Mouse (Mus musculus) lung, embryonic 14.5 days (tissue): ENCODE results near the gene Rnf215. TPM values are rescaled to one million over a fixed set of nuclear protein-coding genes. Genes with fewer than 3 reads are reported as not detected.
"Not testable (repeated sequence)": the region's sequence is repeated elsewhere in the genome, so short reads cannot be mapped to it uniquely, and the experiment has no call there.

Experiments
- ATAC-seq: fragments of 200-750 bp; cut with Nextera tagmentation; 2 replicates; pipeline ENCODE4 v1.8.0; 2017; ENCODE audit warnings: mild to moderate bottlenecking, moderate TSS enrichment, moderate library complexity; ENCODE audit not compliant: insufficient read depth
- DNase-seq: peaks from one replicate; pipeline ENCODE4 v3.0.0-alpha.2; 2015
- H3K27ac ChIP-seq: fragments of 300-500 bp; sonication (generic); 2 replicates; pipeline ENCODE4 v1.5.1; 2014; ENCODE audit warnings: low read depth, mild to moderate bottlenecking, moderate library complexity
- H3K27me3 ChIP-seq: fragments of 300-500 bp; sonication (generic); 2 replicates; pipeline ENCODE4 v1.6.1; 2014; ENCODE audit warnings: low read length, control low read depth; ENCODE audit not compliant: insufficient read depth
- H3K36me3 ChIP-seq: fragments of 300-500 bp; sonication (generic); 2 replicates; pipeline ENCODE4 v1.6.1; 2014; ENCODE audit warnings: control low read depth; ENCODE audit not compliant: insufficient read depth
- H3K4me1 ChIP-seq: fragments of 300-500 bp; sonication (generic); 2 replicates; pipeline ENCODE4 v1.6.1; 2014; ENCODE audit warnings: antibody characterized with exemption, control low read depth; ENCODE audit not compliant: insufficient read depth
- H3K4me2 ChIP-seq: fragments of 300-500 bp; sonication (generic); 2 replicates; pipeline ENCODE4 v1.6.1; 2014; ENCODE audit warnings: mild to moderate bottlenecking
- H3K4me3 ChIP-seq: fragments of 300-500 bp; sonication (generic); 2 replicates; pipeline ENCODE4 v1.5.1; 2014; ENCODE audit warnings: low read depth, low read length
- H3K9ac ChIP-seq: fragments of 300-500 bp; sonication (generic); 2 replicates; pipeline ENCODE4 v1.6.1; 2014
- H3K9me3 ChIP-seq: fragments of 300-500 bp; sonication (generic); 2 replicates; pipeline ENCODE4 v1.6.1; 2016; ENCODE audit warnings: low read depth, low read length, control low read depth
- CTCF ChIP-seq: IDR thresholded peaks from 2 replicates; pipeline ENCODE4 v1.5.1; 2016; ENCODE audit warnings: antibody characterized with exemption, low read depth
- WGBS: fragments of 180-500 bp; shearing (Covaris S2); extraction: QIAGEN DNeasy Blood & Tissue Kit; methylation state at CpG from one replicate; pipeline ENCODE4 v1.1.7; 2014; 5-methylcytosine and 5-hydroxymethylcytosine counted together
- polyA plus RNA-seq: library from polyadenylated mRNA; unstranded; fragments of >200 nt; fragmentation: Nextera tagmentation; extraction: Ambion mirVana; gene quantifications from 2 replicates; pipeline ENCODE4 v1.2.1, GENCODE M21; 2014

Rnf215 gene
- polyA plus RNA-seq, 1 experiment from 2014 or later: 32.6 TPM

DNA sequence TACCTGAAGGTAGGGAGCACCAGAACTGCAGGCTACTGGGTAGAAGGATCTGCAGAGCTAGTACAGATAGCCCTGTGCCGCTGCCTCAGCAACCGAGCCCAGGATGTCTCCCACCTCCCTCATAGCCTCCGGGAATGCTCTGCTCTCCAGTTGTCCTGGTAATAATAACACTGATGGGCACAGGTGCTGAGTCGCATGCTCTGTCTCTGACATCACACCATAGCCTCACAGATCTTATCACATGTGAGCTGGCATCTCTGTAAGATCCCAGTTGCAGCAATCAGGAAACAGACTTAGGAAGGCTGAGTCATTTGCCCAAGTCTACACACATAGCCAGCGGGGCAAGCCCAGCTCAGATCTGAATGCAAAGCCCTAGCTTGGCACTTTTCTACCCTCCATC is 33.2 kb upstream of the Rnf215 start:
- Histone ChIP-seq H3K4me2 (no peak overlapping the region), H3K4me3 (no peak overlapping the region), H3K9ac (no peak overlapping the region), H3K4me1 (0 out of 2 replicates have a peak, but pooled peaks cover 6% of the 10 kb centered on the region), H3K27ac (no peak overlapping the region), H3K27me3 (no peaks in the 10 kb centered on the region), H3K36me3 (no peaks in the 10 kb centered on the region), H3K9me3 (no peaks in the 10 kb centered on the region)
- ATAC-seq (no peak), DNase-seq (no peak)
- WGBS: 67% methylated on average over 5 of the region's 5 CpGs
- TF ChIP-seq CTCF: no peak

DNA sequence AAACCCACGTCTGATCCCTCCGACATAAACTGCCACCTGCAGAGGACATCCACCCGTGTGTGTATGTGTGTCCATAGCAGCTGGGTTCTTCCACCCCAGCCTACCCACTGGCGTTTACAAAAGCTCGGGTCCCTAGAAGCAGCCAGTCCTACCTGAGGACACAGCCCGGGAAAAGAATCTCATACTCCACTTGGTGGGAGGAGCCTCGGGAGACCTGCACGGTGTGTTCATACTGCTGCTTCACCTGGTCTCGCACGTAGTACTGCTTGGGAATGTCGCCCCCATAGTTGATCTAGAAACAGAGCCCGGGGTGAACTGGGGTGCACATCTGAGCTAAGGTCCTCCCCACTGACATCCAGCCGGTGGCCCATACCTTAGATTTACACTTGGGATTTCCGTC is 31.5 kb upstream of the Rnf215 start:
- no peak overlapping the region for H3K4me3 ChIP-seq
- ATAC-seq (no peak; the same call in 1 of the 2 replicates), DNase-seq (no peak)
- no peak overlapping the region for H3K4me2 ChIP-seq
- H3K9ac ChIP-seq: no peak overlapping the region
- TF ChIP-seq CTCF: no peak
- WGBS: 56% methylated on average over 14 of the region's 14 CpGs
- no peak overlapping the region for H3K27ac ChIP-seq
- no peaks in the 10 kb centered on the region for H3K27me3 ChIP-seq
- H3K4me1 ChIP-seq: no peaks in the 10 kb centered on the region
- H3K36me3 ChIP-seq: no peaks in the 10 kb centered on the region
- H3K9me3 ChIP-seq: no peaks in the 10 kb centered on the region

DNA sequence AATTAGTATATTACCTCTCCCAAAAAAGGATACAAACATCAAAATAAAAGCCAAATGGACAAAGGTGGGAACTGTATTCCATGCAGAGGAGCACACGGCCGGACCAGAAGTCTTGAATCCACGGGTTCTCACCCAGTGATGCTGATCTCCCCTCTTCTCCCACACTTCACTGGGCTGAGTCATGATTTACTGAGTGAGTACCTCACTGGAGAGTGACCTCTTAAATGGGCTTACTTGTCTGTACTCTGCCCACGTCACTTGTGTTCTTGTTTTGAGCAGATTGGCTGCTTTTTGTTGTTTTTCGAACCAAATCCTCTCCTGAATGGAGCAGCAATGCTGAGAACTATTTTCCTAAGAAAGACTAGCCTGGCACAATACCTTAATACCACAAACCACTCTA is 30.0 kb upstream of the Rnf215 start:
- TF ChIP-seq CTCF: no peak
- no peaks in the 10 kb centered on the region for H3K27me3 ChIP-seq

DNA sequence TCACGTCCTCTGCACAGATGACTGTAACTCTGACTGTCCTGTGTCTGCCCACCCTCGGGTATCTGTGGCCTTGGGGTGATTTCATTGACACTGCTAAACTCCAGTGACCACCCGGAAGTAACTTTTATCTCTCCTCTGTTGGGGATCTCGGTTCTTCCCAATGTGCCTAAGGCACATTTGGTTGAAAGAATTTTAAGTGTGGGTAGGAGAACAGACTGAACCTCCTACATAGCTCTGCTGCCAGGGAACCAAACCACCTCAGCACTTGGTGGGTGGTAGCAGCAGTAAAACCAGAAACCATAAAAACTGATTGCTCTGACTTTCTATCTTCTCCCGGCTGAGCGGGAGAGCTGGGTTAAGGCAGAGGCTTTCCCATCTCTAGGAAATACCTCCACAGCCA is 29.6 kb upstream of the Rnf215 start:
- DNase-seq: no peak
- no peak for ATAC-seq
- Histone ChIP-seq H3K4me1 (no peaks in the 10 kb centered on the region), H3K36me3 (no peaks in the 10 kb centered on the region), H3K4me3 (no peak overlapping the region), H3K9me3 (no peaks in the 10 kb centered on the region), H3K27me3 (no peaks in the 10 kb centered on the region), H3K27ac (no peak overlapping the region), H3K4me2 (no peak overlapping the region), H3K9ac (no peak overlapping the region)
- WGBS: 71% methylated on average over 6 of the region's 6 CpGs
- no peak for TF ChIP-seq CTCF

More for the DNA sequence above, 30.0 kb upstream of the Rnf215 start:
- Histone ChIP-seq H3K4me1 (no peaks in the 10 kb centered on the region), H3K36me3 (no peaks in the 10 kb centered on the region), H3K9ac (no peak overlapping the region), H3K9me3 (no peaks in the 10 kb centered on the region), H3K4me3 (no peak overlapping the region), H3K27ac (no peak overlapping the region), H3K4me2 (no peak overlapping the region)
- no peak for ATAC-seq
- no peak for DNase-seq
- 84% methylated on average over 5 of the region's 5 CpGs for WGBS

DNA sequence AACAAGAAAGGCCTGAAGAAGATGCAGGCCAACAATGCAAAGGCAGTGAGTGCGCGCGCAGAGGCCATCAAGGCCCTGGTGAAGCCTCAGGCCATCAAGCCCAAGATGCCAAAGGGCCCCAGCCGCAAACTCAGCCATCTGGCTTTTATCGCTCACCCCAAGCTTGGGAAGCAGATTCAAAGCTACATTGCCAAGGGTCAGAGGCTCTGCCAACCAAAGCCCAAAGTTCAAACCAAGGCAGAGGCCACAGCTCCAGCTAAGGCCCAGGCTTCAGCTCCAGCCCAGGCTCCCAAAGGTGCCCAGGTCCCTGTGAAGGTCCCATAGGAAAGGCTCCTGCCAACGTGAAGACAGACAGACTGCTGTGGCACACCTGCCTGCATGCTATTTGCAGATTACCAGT is 27.1 kb upstream of the Rnf215 start:
- DNase-seq, H3K4me1 ChIP-seq, H3K9me3 ChIP-seq, H3K9ac ChIP-seq, H3K27ac ChIP-seq, ATAC-seq, H3K4me3 ChIP-seq, H3K36me3 ChIP-seq, H3K4me2 ChIP-seq, H3K27me3 ChIP-seq: not testable (repeated sequence)
- 91% methylated on average over 6 of the region's 6 CpGs for WGBS

DNA sequence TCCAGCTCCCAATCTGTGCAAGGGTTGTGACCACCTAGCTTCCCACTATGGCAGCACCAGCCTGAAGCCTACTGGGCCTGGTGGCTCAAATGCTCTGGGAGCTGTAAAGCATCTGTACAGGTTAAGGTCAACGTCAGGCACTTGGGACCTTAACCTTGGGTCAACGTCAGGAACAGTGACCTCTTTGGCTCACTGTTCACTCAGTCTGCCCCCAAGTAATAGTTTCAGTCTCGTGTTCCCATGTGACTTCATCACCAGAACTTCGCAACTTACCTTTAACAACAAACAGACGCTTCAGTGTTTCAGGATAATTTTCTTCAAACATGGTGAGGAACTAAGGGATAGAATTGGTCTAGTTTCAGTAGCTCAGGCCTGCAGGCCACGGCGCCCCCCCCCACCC is 26.3 kb upstream of the Rnf215 start:
- H3K9ac ChIP-seq: no peak overlapping the region
- no peak overlapping the region for H3K27ac ChIP-seq
- no peaks in the 10 kb centered on the region for H3K36me3 ChIP-seq
- DNase-seq: no peak
- 73% methylated on average over 7 of the region's 7 CpGs for WGBS
- TF ChIP-seq CTCF: no peak
- no peak for ATAC-seq
- H3K4me3 ChIP-seq: no peak overlapping the region
- no peaks in the 10 kb centered on the region for H3K9me3 ChIP-seq
- H3K4me1 ChIP-seq: no peaks in the 10 kb centered on the region
- H3K27me3 ChIP-seq: no peaks in the 10 kb centered on the region
- no peak overlapping the region for H3K4me2 ChIP-seq

DNA sequence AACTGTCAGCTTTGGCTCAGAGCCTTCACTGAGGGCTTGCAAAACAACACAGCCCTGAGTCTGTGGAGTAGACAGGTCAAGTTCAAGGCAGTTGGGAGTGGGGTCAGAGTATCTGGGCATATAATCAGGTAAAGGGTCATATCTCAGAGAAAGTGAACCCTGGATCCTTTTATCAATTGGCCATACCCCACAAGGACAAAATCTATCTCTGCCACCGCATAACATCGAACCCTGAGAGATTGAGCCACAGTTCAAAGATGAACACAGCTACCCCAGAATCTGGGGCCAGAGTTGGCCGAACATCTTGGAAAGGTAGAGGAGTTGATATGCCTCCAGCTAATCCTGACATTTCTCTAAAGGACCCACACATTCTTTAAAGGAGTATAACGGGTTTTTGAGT is 23.0 kb upstream of the Rnf215 start:
- H3K4me2 ChIP-seq: no peak overlapping the region
- H3K9me3 ChIP-seq: no peaks in the 10 kb centered on the region
- ATAC-seq: no peak
- H3K4me1 ChIP-seq: no peaks in the 10 kb centered on the region
- 85% methylated on average over 4 of the region's 4 CpGs for WGBS
- no peak overlapping the region for H3K9ac ChIP-seq
- H3K27ac ChIP-seq: no peak overlapping the region
- no peak overlapping the region for H3K4me3 ChIP-seq
- H3K27me3 ChIP-seq: no peaks in the 10 kb centered on the region; the same call in 1 of the 2 replicates
- TF ChIP-seq CTCF: no peak
- DNase-seq: no peak
- H3K36me3 ChIP-seq: no peaks in the 10 kb centered on the region

DNA sequence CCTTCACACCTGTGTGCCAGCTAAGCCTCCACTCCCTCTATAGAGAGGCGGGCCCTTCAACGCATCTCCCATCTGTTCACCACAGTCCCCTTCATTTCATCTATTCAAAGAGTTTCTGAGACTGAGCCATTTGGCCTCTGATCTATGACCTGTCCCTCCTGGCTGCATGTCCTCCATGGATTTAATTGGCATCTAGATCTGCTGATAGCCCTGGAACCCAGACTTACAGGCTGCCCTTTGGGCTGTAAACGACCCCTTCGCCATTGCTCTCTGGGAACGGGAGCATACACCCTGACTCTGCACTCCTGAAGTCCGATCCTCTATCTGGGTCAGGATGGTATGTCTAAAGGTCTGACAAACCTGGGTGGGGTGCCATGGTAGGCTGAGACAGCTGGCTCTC is 22.1 kb upstream of the Rnf215 start:
- DNase-seq: no peak
- Histone ChIP-seq H3K27ac (no peak overlapping the region), H3K27me3 (peaks cover 5% of the 10 kb centered on the region; the same call in 1 of the 2 replicates), H3K9me3 (no peaks in the 10 kb centered on the region), H3K36me3 (no peaks in the 10 kb centered on the region), H3K4me1 (no peaks in the 10 kb centered on the region), H3K9ac (no peak overlapping the region), H3K4me2 (no peak overlapping the region), H3K4me3 (no peak overlapping the region)
- WGBS: 79% methylated on average over 6 of the region's 6 CpGs
- no peak for ATAC-seq
- TF ChIP-seq CTCF: no peak
